ENCODE assay signal across 8 mouse cellular contexts in the genomic region with DNA sequence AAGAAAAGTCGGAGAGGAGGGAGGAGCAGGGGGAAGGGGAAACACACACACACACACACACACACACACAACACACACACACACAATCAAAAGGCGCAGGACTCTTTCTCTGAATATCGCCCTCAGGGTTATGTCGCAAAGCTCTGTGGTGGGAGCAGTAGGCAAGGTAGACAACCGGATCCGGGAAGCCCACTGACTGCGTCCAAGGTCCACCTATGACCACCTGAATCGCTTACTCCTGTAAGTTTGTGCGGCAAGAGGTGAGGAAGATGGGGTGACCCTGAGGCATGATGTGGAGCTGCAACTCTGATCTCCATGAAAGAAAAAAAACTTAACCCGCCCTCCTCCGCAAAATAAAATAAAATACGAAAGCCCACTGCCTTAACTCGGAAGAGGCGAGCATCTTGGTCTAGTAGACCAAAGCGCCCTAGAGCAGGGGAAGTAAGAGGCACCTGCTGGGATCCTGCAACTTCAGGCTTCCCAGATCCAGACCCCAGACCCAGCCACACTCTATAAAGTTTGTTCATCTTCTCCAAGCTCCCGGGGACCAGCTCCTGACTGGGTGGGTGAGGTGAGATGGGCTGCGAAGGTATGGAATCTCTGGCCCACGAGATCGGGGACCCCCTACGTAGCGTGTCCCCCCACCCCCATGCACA. TPM values are rescaled to one million over a fixed set of nuclear protein-coding genes. Genes with fewer than 3 reads are reported as not detected.
DNase-seq lines count a peak whose midpoint lies in the region; ATAC-seq and TF ChIP-seq lines count a peak whose summit lies in the region.

No protein-coding gene starts in this region.

- DNase-seq in left cerebral cortex, adult 2 months (ENCODE audit: extremely low spot score in 1 of 2, low spot score in 2 of 2) = no peak
- no peak for DNase-seq in left cerebral cortex, postnatal 14 days (ENCODE audit: low spot score in 2 of 2)
- DNase-seq in limb, embryonic 11.5 days (ENCODE audit: low spot score) = no peak
- no peak for DNase-seq in right cerebral cortex, adult 2 months (ENCODE audit: low spot score in 2 of 2)
- no peak for DNase-seq in frontal cortex, postnatal 14 days (ENCODE audit: low spot score in 2 of 2)
- no peak for DNase-seq in cerebellum, adult 9-11 months

- no peaks in the 10 kb centered on the region for H3K9me3 ChIP-seq in forebrain, embryonic 12.5 days
- no peaks in the 10 kb centered on the region for H3K9me3 ChIP-seq in limb, embryonic 11.5 days (ENCODE audit: control insufficient read depth, low read length)
- H3K9me3 ChIP-seq in neural tube, embryonic 13.5 days = no peaks in the 10 kb centered on the region

- no peak for TF ChIP-seq CTCF in left cerebral cortex, adult 2 months (IDR thresholded peaks at IDR 0.05)

- peaks cover 10% of the 10 kb centered on the region; the same call in 1 of the 2 replicates for H3K27me3 ChIP-seq in forebrain, embryonic 12.5 days
- no peaks in the 10 kb centered on the region for H3K27me3 ChIP-seq in limb, embryonic 11.5 days (ENCODE audit: control insufficient read depth, insufficient read depth, low read length)
- H3K27me3 ChIP-seq in neural tube, embryonic 13.5 days = no peaks in the 10 kb centered on the region; the same call in 1 of the 2 replicates

- peak overlapping the region; percentile 99 for H3K9ac ChIP-seq in forebrain, embryonic 12.5 days
- H3K9ac ChIP-seq in limb, embryonic 11.5 days (ENCODE audit: low read length) = peak overlapping the region; percentile 91
- peak overlapping the region; percentile 97 for H3K9ac ChIP-seq in neural tube, embryonic 13.5 days

- peak overlapping the region; percentile 69; the same call in 1 of the 2 replicates for H3K27ac ChIP-seq in left cerebral cortex, adult 2 months
- peak overlapping the region; percentile 98 for H3K27ac ChIP-seq in forebrain, embryonic 12.5 days
- H3K27ac ChIP-seq in limb, embryonic 11.5 days (replicated peaks; ENCODE audit: low read depth, low read length) = no peak overlapping the region
- H3K27ac ChIP-seq in neural tube, embryonic 13.5 days (replicated peaks) = peak overlapping the region; percentile 99

- ATAC-seq in forebrain, embryonic 12.5 days (ENCODE audit: low FRiP score) = peak; percentile 3; the same call in 1 of the 2 replicates
- 0 out of 2 replicates have a peak, but pooled peaks have one; percentile 16 for ATAC-seq in limb, embryonic 11.5 days (ENCODE audit: insufficient number of reproducible peaks, low FRiP score, low TSS enrichment, low read depth)
- peak; percentile 12; the same call in 1 of the 2 replicates for ATAC-seq in neural tube, embryonic 13.5 days (ENCODE audit: low read depth)

- intact Hi-C loops in left cerebral cortex, adult 2 months (cut with DNase I) = loop anchor here (1.0 to 10.0 kb wide), 5 partner anchors 149 to 492 kb away; no protein-coding TSS in a partner anchor
- intact Hi-C loops in left cerebral cortex, postnatal 14 days (cut with DNase I) = loop anchor here (2.0 to 10.0 kb wide), 3 partner anchors 148 to 345 kb away; no protein-coding TSS in a partner anchor

- peak overlapping the region; percentile 63 for H3K4me2 ChIP-seq in forebrain, embryonic 12.5 days
- H3K4me2 ChIP-seq in limb, embryonic 11.5 days (ENCODE audit: low read depth, severe bottlenecking) = peak overlapping the region; percentile 83
- peak overlapping the region; percentile 75 for H3K4me2 ChIP-seq in neural tube, embryonic 13.5 days

- H3K4me3 ChIP-seq in left cerebral cortex, adult 2 months = peak overlapping the region; percentile 67
- H3K4me3 ChIP-seq in forebrain, embryonic 12.5 days (replicated peaks) = peak overlapping the region; percentile 95
- peak overlapping the region; percentile 63 for H3K4me3 ChIP-seq in limb, embryonic 11.5 days (ENCODE audit: low read depth, low read length)
- H3K4me3 ChIP-seq in neural tube, embryonic 13.5 days = peak overlapping the region; percentile 82

- H3K4me1 ChIP-seq in forebrain, embryonic 12.5 days = peaks cover 43% of the 10 kb centered on the region
- peaks cover 3% of the 10 kb centered on the region; the same call in 1 of the 2 replicates for H3K4me1 ChIP-seq in limb, embryonic 11.5 days (ENCODE audit: control insufficient read depth, insufficient read depth, low read length)
- H3K4me1 ChIP-seq in neural tube, embryonic 13.5 days (replicated peaks) = peaks cover 51% of the 10 kb centered on the region

- H3K36me3 ChIP-seq in forebrain, embryonic 12.5 days (replicated peaks) = 0 out of 2 replicates have a peak, but pooled peaks cover 6% of the 10 kb centered on the region
- no peaks in the 10 kb centered on the region for H3K36me3 ChIP-seq in limb, embryonic 11.5 days (ENCODE audit: control insufficient read depth, insufficient read depth, low read length)
- H3K36me3 ChIP-seq in neural tube, embryonic 13.5 days = no peaks in the 10 kb centered on the region

- WGBS in forebrain, embryonic 12.5 days = 0% methylated on average over 21 of the region's 21 CpGs
- 2% methylated on average over 21 of the region's 21 CpGs for WGBS in limb, embryonic 11.5 days
- WGBS in neural tube, embryonic 13.5 days = under 1% methylated on average over 21 of the region's 21 CpGs

RNA-seq across cellular contexts. Expression of a gene that starts 1.1 kb away (rescaled TPM):
- 10 to 100 TPM; 20.7 to 23.2 TPM for total RNA-seq in left cerebral cortex, adult 2 months (2021)
- 10 to 100 TPM; 18.3 to 18.5 TPM for total RNA-seq in left cerebral cortex, postnatal 14 days (2021)
- polyA plus RNA-seq in forebrain, embryonic 12.5 days (2016; fragmentation: Nextera tagmentation; extraction: Ambion mirVana) = 34.2 and 41.3 TPM in 2 replicates
- polyA plus RNA-seq in limb, embryonic 11.5 days (2014; fragmentation: Nextera tagmentation; extraction: Ambion mirVana) = 8.3 and 9.2 TPM in 2 replicates
- polyA plus RNA-seq in neural tube, embryonic 13.5 days (2015; fragmentation: Nextera tagmentation; extraction: Ambion mirVana) = 35.3 and 39.2 TPM in 2 replicates
